Mouse (Mus musculus) thymus, adult 2 months (tissue): ENCODE measurements around the gene Acvr1b. TPM values are rescaled to one million over a fixed set of nuclear protein-coding genes. Genes with fewer than 3 reads are reported as not detected.
A peak's percentile ranks its signal among the peaks of the same experiment; 100 is the strongest.

ENCODE experiments used
- DNase-seq: peaks from one replicate; pipeline ENCODE4 v3.0.0; 2021
- H3K27ac ChIP-seq: fragments of 200-500 bp; 2 replicates; pipeline ENCODE4 v1.5.1; 2012; ENCODE audit warnings: low read length, control low read depth; ENCODE audit not compliant: control insufficient read depth, insufficient read depth
- H3K27me3 ChIP-seq: fragments of 200-500 bp; 2 replicates; pipeline ENCODE4 v1.6.1; 2012; ENCODE audit warnings: mild to moderate bottlenecking, low read length, moderate library complexity, mixed read lengths; ENCODE audit not compliant: control insufficient read depth, insufficient read depth
- H3K36me3 ChIP-seq: fragments of 200-500 bp; 2 replicates; pipeline ENCODE4 v1.6.1; 2012; ENCODE audit warnings: mild to moderate bottlenecking, low read length, moderate library complexity; ENCODE audit not compliant: control insufficient read depth, insufficient read depth
- H3K4me1 ChIP-seq: fragments of 200-500 bp; replicated peaks from 2 replicates; pipeline ENCODE4 v1.6.1; 2012; ENCODE audit warnings: low read length; ENCODE audit not compliant: control insufficient read depth, insufficient read depth
- H3K4me3 ChIP-seq: fragments of 200-500 bp; 2 replicates; pipeline ENCODE4 v1.5.1; 2012; ENCODE audit warnings: mild to moderate bottlenecking, low read length, control low read depth, moderate library complexity; ENCODE audit not compliant: control insufficient read depth, insufficient read depth
- CTCF ChIP-seq: fragments of 200-500 bp; IDR thresholded peaks from 2 replicates; pipeline ENCODE4 v1.5.1; 2012; ENCODE audit warnings: mild to moderate bottlenecking, control low read depth, low read length, moderate library complexity, borderline replicate concordance; ENCODE audit not compliant: control insufficient read depth, poor library complexity, insufficient read depth; ENCODE audit errors: extremely low read depth
- POLR2A ChIP-seq: fragments of 200-500 bp; IDR thresholded peaks from 2 replicates; pipeline ENCODE4 v1.6.1; 2012; ENCODE audit warnings: mild to moderate bottlenecking, low read length, control low read depth, moderate library complexity; ENCODE audit not compliant: control insufficient read depth, poor library complexity, insufficient read depth; ENCODE audit errors: extremely low read depth
- WGBS: fragments of 180-500 bp; shearing (Covaris S2); methylation state at CpG from one replicate; pipeline ENCODE4 v1.1.7; 2018; 5-methylcytosine and 5-hydroxymethylcytosine counted together
- polyA plus RNA-seq: library from polyadenylated mRNA; depleted of rRNA; stranded (reverse); fragments of >200 nt; gene quantifications from 2 replicates; pipeline ENCODE4 v1.2.3, GENCODE M21; 2012

Acvr1b gene
- polyA plus RNA-seq, 1 experiment, result 34.9 TPM

DNA sequence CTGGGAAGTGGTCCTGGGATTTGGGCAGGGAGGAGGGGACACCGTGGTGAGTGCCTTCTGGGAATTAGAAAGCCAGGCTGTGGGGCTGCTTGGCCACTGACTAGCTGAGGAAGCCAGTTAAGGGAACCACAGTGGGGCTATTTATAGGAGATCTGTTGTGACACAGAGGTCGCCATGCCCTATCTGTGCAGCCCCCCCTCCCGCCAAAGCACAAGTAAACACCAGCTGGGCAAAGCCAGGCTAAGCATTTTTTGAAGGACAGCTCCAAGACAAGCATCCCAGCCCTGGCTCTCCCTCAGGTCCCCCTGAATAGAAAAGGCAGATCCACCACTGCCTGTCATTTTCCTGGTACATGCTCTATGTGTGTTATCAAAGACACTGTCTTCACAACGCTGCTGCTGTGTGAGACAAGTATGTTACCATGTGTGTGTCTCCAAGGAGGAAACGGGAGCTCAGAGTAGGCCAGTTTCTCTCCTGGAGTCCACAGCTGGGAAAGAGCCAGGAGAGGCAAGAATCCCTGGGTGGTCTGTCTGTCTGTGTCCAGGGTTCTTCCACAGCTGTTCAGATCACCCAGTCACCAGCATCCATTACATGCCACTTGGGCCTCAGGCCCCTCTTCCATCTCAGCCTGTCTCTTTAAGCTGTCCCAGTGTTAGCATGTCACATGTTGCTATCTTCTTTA lies 74.3 kb downstream of the Acvr1b start:
- TF ChIP-seq POLR2A (no peak), CTCF (no peak)
- DNase-seq, result no peak
- H3K27ac ChIP-seq, result no peak overlapping the region
- no peaks in the 10 kb centered on the region for H3K27me3 ChIP-seq
- WGBS, result 75% methylated on average over 5 of the region's 5 CpGs
- peaks cover 37% of the 10 kb centered on the region for H3K4me1 ChIP-seq
- no peaks in the 10 kb centered on the region for H3K36me3 ChIP-seq
- no peak overlapping the region for H3K4me3 ChIP-seq

DNA sequence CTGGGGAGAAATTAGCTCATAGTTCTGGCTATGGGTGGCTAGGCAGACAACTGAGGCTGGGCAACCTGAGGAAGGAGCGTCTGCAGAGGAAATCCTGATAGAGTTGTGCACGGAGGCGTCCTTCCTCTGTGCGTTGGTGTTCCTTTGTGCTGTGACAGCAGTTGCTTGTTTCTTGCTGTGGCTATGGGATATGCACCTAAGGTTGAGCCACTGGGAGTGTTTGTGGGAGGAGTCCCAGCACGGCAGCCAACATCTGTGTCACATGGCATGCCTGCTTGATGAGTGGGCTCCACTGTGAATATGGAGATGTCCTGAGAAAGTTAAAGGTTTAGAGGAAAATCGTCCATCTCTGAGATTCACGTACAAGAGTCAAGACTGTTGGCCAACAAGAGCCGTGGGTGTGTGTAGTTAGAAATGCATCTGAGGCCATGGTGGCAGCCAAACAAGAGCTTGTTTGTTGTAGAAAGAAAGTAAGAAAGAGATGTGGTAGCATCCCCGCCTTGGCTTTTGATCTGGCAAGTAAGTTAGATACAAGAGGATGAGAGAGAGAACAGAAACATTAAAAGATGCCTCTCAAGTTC lies 76.4 kb downstream of the Acvr1b start:
- WGBS, result 39% methylated on average over 9 of the region's 9 CpGs
- H3K27me3 ChIP-seq, result no peaks in the 10 kb centered on the region
- peak overlapping the region; percentile 8 for H3K27ac ChIP-seq
- TF ChIP-seq POLR2A (no peak), CTCF (no peak)
- no peak for DNase-seq
- H3K4me1 ChIP-seq, result peaks cover 47% of the 10 kb centered on the region
- no peaks in the 10 kb centered on the region for H3K36me3 ChIP-seq
- no peak overlapping the region for H3K4me3 ChIP-seq

DNA sequence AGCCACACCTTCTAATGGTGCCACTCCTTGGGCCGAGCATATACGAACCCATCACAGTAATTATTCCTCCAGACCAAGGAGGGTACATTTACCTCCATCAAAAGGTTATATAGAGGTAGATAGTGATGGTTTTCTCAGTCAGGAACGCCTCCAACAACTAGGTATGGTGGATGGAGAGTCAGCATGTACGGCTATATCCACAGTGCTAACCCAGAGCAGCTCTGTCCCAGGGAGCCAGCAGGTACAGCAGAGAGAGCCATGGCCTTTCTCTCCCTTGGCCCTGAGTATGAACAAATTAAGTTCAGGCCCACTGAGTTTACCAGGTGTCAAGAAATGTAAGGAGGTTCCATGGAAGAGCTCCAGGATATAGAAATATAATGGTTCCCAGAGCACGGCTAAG lies 78.1 kb downstream of the Acvr1b start:
- Histone ChIP-seq H3K27me3 (no peaks in the 10 kb centered on the region), H3K4me3 (no peak overlapping the region), H3K4me1 (peaks cover 56% of the 10 kb centered on the region), H3K27ac (no peak overlapping the region), H3K36me3 (no peaks in the 10 kb centered on the region)
- over 99% methylated on average over 5 of the region's 5 CpGs for WGBS
- TF ChIP-seq CTCF (no peak), POLR2A (no peak)
- no peak for DNase-seq

DNA sequence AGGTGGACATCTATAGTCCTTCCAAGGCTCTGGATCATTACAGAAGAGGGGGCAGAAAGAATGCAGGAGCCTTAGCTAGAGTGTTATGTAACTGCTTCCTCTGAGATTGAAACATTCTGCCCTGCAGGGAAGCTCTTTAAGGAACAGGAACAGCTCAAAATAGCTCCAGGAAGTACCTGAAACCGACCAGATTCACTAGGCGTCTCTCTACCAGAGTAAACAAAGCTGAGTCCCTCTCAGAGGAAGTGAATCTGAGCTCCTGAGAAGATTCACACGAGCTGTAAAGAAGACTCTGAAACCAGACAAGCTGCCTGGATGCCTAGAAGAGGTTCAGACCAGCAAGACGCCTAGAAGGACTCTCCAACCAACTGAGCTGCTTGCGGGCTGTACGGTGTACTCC lies 78.7 kb downstream of the Acvr1b start:
- H3K4me1 ChIP-seq, result peaks cover 56% of the 10 kb centered on the region
- H3K4me3 ChIP-seq, result no peak overlapping the region
- no peak overlapping the region for H3K27ac ChIP-seq
- H3K36me3 ChIP-seq, result no peaks in the 10 kb centered on the region
- H3K27me3 ChIP-seq, result no peaks in the 10 kb centered on the region
- 61% methylated on average over 6 of the region's 6 CpGs for WGBS
- DNase-seq, result no peak
- TF ChIP-seq POLR2A (no peak), CTCF (no peak)

DNA sequence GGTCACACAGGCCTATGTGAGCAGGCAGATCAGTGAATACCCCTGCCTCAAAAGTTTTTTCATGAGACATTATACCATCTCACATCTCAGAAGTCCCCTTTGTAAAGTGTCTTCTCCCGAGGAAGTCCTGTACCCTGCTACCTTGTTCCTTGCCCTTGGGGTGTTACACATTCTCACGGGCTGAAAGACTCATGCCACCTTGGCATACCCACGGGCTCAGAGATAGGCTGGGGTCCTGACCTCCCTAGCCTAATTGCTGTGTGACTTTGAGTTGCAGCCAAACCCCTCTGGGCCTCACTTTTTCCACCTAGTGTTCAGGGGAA lies 79.7 kb downstream of the Acvr1b start:
- no peaks in the 10 kb centered on the region for H3K36me3 ChIP-seq
- 37% methylated on average over 3 of the region's 3 CpGs for WGBS
- TF ChIP-seq CTCF, result no peak
- TF ChIP-seq POLR2A, result no peak
- H3K27ac ChIP-seq, result peak overlapping the region; percentile 5; the same call in 1 of the 2 replicates
- peaks cover 59% of the 10 kb centered on the region for H3K4me1 ChIP-seq
- DNase-seq, result no peak
- no peaks in the 10 kb centered on the region for H3K27me3 ChIP-seq
- H3K4me3 ChIP-seq, result peak overlapping the region; percentile 41

DNA sequence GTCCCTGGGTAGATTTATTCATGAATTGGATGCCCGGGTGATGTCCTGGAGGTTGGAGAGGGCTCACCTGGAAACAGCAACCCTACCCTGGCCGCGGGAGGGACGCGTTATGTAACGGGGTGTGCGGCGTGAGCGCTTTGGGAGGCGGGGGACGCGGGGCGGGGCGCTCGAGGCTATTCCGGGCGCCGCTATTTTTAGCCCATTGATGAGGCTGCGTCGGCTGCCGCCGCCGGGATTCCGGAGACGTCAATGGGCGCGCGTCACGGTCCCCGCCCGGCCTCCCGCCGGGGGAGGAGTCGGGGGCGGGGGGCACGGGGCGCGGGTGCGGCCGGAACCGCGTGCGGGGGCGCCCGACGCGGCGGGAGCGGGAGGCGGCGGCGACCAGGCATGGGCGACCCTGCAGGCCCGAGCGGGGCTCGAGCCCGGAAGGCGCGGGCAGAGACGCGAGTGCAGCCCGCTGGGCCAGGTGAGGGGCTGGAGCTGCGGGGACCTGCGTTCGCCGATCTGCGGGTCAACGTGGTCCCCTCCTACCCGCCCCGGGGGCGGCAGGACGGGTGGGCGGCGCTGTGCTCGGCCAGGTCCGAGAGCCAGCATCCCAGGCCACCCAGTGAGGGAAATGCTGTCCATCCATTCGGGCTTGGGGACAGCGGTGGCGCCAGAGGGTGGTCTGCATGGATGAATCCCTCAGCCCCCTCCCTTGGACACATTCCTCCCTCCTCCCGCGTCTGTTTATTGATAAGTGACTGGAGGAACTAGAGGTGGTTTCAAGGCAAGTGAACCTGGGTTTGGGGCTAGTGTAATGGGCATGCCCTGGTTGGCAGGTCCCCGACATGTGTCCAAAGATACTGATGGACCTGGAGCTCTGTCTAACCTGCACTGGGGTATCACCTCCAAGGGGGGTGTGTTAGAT lies 80.3 kb downstream of the Acvr1b start, which contains the start of gene Nr4a1:
Gene Nr4a1 (plus strand): TSS at position 384 of the 910 bp plus-strand sequence.
- 6% methylated on average over 78 of the region's 82 CpGs for WGBS
- Histone ChIP-seq H3K27me3 (no peaks in the 10 kb centered on the region), H3K4me1 (peaks cover 65% of the 10 kb centered on the region), H3K36me3 (no peaks in the 10 kb centered on the region), H3K27ac (peak within 1 kb of the TSS; percentile 7; the same call in 1 of the 2 replicates), H3K4me3 (peak within 1 kb of the TSS; percentile 41)
- TF ChIP-seq CTCF, result no peak; the same call in 1 of the 2 replicates
- TF ChIP-seq POLR2A, result no peak
- DNase-seq, result peak; percentile 72
